Mouse (Mus musculus): ENCODE measurements around the gene Hpdl.

The Hpdl gene

DNA sequence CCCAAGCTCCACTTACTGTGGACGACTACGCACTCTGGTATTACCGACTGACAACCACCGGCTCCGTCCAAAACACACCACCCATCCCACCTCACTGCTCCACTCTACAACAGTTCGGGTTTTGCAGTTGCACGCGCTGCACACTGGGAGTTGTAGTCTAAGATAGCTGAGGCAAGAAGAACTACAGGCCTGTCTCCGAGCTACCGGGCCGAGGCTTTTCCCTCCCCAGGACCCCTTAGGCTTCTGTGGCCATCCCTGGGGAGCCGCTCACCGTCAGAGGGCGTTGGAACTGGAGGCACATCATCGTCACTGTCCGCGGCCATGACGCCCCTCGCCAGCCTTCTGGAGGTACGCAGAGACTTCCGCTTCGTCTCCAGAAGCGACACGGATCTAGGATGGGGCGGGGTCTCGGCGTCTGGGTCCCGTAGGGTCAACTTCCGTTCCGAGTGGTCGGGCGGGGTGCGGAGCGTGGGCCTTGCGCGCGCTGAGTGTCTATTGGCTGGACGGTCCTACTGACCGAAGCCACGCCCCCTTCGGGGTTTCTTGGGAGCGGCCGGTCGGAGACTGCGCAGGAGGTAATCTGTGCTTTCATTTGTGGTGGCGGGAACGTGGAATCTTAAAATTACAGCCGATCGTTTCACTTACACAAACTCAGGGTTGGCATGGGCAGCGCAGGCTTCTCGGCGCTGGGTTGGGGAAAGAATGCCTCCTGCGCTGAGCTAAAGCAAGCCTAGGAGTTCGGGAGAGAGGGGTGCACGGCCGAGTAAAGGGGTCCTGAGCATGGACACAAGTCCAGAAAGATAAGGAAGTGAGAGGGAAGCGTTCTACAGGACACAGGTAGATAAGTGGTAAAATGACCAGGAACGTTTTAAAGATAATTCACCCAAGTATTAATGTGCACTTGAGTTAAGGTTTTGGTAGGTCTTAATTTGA, 14.0 kb downstream of the Hpdl start, which contains the start of the genes Toe1 and Mutyh:
Gene Toe1, minus strand, starts transcription at position 444 of the 933 bp plus-strand sequence.
Gene Mutyh, plus strand, starts transcription at position 527 of the 933 bp plus-strand sequence.
- intact Hi-C loops (cut with DNase I): no loop called here

DNA sequence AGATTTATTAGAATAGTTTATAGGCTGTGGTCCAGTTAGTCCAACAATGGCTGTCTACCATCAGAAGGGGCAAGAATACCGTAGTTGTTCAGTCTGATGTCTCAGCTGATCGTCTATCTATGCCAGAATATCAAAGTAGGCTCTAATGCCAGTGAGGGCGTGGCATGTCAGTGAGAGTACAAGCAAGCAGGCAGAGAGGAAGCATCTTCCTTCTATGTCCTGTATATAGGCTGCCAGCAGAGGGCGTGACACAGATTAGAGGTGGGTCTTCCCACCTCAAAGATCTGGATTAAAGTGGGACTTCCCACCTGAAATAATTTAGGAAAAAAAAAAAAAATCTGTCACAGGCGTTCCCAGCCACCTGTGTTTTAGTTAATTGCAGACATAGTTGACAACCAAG, 21.6 kb downstream of the Hpdl start:
- intact Hi-C loops (cut with DNase I): no loop called here

DNA sequence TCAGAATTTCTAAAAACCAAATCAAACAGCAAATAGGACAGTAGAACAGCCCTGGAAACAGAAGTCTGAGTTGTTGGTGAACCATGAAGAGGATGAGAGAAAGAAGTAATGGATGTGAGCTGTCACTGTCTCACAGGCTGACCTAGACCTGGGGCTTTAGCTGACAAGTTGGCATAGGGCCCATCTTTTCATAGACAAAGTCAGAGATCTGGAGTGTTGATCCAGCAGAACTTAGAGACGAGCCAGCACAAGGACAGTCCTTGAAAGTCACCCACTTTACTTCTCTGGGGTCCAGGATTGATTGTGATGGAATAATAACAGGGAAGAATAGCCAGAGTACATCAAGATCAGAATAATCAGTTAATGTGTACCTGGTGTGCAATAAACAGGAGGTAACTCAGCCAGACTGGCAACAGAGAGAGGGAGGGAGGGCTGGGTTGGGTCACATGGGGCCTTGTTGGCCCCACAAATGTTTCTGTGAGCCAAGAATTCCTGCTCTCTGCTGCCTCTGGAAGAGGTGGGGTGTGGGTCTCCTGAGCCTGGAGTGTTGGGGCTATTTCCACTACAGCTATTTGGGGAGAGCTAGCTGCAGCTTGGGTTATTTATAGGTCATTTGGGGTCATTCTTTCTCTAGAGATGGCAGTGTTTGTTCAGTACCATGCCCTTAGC, 24.9 kb downstream of the Hpdl start:
- intact Hi-C loops (cut with DNase I): no loop called here

DNA sequence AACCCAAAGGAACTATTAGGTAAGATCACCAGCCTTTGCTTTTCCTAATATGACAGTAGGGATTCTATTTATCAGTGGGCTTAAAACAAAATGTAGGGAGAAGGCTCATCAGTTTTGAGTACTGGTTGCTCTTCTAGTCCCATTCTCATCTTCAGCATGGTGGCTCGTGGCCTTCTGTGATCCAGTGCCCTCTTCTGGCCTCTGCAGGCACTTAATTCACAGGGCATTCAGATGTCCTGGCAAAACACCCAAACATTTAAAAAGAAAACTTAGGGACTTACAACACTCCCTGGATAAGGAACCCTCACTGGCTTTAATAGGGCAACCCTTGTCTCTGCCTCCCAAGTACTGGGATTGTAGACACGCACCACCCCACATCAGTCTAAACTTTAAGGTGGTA, 27.2 kb downstream of the Hpdl start:
- intact Hi-C loops (cut with DNase I): no loop called here

DNA sequence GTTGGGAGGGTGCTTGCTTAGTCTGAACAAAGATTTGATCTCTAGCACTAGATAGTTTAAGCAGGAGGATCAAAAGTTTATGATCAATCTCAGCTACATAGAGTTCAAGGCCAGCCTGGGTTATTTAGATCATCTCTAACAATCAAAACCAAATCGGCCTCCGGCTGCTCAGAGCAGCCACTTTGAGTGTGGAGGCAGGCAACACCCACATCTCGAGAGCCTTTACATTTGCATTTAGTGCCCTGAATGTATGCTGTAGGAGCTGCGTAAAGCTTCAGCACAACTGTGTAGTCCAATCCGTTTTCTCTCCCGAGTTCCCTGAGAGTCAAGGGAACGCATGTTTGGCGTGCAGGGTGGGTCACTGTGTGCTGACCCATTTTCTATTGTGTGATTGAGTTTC, 29.1 kb downstream of the Hpdl start:
- intact Hi-C loops (cut with DNase I): no loop called here

DNA sequence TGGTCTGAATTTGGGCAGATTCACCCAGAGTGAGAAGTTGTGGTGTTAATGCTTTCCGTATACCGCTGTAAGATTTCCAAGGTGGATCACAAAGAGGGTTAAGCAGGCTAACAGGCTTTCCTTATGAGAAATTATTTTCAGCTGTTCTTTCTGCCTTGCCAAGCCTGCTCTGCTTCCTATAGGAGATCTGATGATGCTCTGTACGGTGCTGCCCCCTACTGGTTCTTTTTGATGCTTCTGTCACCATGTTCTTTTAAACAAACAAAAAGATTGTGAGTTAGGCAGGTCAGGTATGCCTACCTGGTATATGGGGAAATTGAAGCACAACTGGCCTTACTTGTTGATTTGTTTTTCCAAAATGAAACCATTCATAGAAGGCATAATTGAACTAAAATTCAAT, 32.6 kb downstream of the Hpdl start:
- intact Hi-C loops (cut with DNase I): loop anchor here (1.0 kb wide), 1 partner anchor 70 kb away; no protein-coding TSS in a partner anchor

DNA sequence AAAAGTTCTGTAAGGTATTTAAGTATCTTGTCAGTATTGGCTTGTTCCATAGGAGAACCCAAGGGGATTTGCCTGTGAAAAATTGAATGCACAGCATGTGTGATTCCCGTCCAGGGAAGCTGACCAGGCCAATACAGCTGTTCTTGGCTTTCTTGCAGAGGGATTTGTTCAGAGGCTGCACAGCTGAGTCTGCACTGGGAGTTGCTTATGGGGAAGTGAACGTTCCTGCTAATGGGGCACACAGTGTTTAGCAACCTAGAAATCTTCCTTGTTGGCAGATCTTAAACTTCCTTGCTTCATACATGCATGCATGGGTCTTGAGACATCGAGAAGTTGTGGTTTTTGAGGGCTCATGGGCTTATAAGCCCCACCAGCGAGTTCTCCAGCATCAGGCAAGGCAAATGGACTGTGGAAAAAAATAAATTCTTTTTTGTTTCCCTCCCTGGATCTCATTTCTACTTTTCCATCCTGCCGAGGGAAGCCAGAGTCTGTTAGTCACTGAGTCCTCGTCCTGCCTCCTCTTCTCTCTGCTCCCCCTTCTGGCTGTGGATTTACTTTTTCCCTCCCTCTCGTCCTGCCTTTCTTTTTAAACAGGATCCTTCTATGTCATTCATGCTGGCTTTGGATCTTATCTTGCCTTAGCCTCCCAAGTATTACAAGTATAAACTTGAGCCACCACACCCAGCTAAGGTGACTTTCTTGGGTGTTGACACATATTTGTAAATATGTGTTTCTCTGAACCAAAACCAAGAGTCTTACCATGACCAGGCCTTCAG, 33.3 kb downstream of the Hpdl start:
- intact Hi-C loops (cut with DNase I): no loop called here

DNA sequence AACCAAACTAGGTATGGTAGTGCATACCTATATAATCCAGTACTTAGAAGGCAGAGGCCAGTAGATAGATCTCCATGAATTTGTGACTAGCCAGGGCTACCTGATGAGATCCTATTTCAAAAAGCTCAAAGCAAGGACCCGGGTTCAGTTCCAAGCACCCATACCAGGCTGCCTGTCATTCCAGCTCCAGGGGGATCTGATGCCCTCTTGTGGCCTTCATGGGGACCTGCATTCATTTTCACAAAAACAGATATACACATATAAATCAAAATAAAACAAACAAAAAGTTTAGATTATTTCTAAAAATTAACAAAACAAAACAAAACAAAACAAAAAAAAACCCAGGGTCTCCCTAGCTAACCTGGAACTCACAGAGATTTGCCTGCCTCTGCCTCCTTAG, 34.9 kb downstream of the Hpdl start:
- intact Hi-C loops (cut with DNase I): no loop called here

DNA sequence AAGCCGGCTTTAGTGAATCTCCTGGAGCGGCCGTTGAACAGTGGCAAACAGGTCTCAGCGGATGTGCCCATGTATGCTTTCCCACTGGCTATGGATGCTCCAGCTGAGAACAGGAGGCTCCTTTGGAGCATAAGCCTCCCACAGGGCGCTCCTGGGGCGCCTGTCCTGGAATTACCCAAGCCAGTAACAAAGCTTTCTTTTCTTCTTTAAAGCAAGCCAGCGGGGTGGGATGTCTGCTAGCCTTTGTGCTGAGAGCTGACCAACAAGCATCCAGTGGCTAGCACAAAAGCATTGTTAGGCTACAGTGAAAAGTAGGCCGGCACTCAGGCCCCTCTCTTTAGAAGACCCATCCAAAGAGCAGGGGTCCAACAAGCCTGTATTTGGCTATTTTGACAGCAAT, 39.3 kb downstream of the Hpdl start:
- intact Hi-C loops (cut with DNase I): no loop called here

DNA sequence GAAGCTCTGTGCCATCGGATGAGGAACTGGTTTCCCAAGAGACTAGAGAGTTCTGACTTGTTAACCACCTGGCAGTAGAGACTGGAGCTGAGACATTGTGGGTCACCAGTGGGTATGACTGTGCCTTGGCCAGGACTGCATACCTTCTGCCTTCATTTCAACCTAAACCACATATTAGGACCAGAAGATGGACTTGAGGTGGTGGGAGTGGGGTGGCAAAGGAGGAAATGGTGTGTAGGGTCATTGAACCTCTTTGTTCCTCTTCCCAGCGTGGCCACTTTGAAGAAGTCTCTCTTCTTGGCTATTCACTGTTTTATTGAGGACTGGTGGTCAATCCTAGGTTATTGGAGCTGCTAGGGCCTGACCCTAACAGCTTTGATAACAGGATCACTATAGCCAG, 40.1 kb downstream of the Hpdl start:
- intact Hi-C loops (cut with DNase I): no loop called here

DNA sequence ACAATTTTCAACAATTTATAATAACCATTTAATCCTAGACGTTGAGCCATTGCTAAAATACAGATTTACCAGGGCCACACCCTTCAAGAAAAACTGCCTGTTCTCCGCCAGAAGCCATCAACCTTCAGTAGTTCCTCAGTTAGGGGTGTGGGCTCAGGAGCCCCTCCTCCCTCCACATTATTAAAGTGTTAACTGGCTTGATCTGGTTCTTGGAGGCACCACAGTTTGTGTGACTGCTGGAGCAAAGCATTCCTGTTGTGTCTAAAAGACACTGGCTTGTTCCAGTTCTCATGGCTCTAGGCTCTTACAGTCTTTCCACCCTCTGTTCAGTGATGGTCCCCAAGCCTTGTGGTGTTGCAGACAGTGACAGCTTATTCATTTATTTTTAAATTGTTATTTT, 41.0 kb downstream of the Hpdl start:
- intact Hi-C loops (cut with DNase I): no loop called here

DNA sequence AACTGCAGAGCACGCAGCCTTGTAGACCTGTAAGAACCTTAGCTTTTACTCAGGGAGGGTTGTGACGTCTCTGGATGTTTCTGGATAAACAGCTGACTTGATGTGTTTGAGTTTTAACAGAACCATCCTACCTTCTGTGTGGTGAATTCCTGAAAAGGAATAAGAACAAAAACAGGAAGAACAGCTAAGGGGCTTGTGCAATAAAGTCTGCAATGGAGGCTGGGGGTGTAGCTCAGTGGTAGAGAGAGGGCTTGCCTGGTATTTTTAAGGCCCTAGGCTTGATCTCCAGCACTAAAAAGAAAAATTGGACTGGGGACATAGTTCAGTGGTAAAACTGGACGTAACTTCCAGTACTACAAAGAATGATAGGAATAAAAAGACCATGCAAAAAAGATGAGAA, 44.4 kb downstream of the Hpdl start:
- intact Hi-C loops (cut with DNase I): no loop called here

DNA sequence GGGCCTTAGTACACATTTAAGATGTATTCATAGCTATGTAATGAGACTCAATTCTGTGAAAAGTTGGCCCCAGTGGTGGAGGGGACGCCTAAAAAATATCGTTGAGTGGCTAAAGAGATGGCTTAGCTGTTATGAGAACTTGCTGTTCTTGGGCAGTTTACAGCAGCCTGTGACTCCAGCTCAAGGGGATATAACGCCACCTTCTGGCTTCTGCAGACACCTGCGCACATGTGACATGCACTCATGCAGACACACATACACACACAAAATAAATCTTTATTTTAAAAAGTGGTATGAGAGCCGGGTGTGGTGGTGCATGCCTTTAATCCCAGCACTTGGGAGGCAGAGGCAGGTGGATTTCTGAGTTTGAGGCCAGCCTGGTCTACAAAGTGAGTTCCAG, 45.1 kb downstream of the Hpdl start:
- intact Hi-C loops (cut with DNase I): no loop called here
